Mouse (Mus musculus): ENCODE results near the gene Wdr74. TPM values are rescaled to one million over a fixed set of nuclear protein-coding genes. Genes with fewer than 3 reads are reported as not detected.

Wdr74 gene
- total and polyA plus RNA-seq, 2 experiments from 2014 or later, result 36.6 to 45.8 TPM

GRCm38 (mm10) chr19:8786008-8786781 is 50.6 kb downstream of the Wdr74 start, which contains the start of gene Taf6l:
Gene Taf6l (minus strand): TSS chr19:8786417.
- ATAC-seq (ENCODE audit: insufficient read depth, low read depth), result peak; percentile 99
- Histone ChIP-seq H3K27me3 (ENCODE audit: control insufficient read depth, insufficient read depth, low read length) (no peaks in the 10 kb centered on the region), H3K36me3 (replicated peaks; ENCODE audit: control insufficient read depth, insufficient read depth, low read length) (peaks cover 26% of the 10 kb centered on the region), H3K4me1 (ENCODE audit: control insufficient read depth, insufficient read depth) (no peaks in the 10 kb centered on the region; the same call in 1 of the 2 replicates), H3K4me2 (ENCODE audit: low read depth, low read length) (peak within 1 kb of the TSS; percentile 86), H3K4me3 (ENCODE audit: low read depth, low read length) (peak within 1 kb of the TSS; percentile 85), H3K27ac (ENCODE audit: low read depth) (peak within 1 kb of the TSS; percentile 68), H3K9me3 (replicated peaks; ENCODE audit: control insufficient read depth, low read length) (no peaks in the 10 kb centered on the region), H3K9ac (replicated peaks; ENCODE audit: low read depth, low read length) (peak within 1 kb of the TSS; percentile 67)
- peak; percentile 95 for DNase-seq (ENCODE audit: low spot score)
- TF ChIP-seq CTCF (IDR thresholded peaks at IDR 0.05; ENCODE audit: low read depth), result peak; percentile 36
- no peak for TF ChIP-seq EP300 (IDR thresholded peaks at IDR 0.05; ENCODE audit: low read depth)
- 1% methylated on average over 32 of the region's 32 CpGs for whole genome bisulfite sequencing

GRCm38 (mm10) chr19:8788521-8788920 is 52.9 kb downstream of the Wdr74 start:
- WGBS, result 47% methylated on average over 3 of the region's 3 CpGs
- TF ChIP-seq CTCF (IDR thresholded peaks at IDR 0.05; ENCODE audit: low read depth) (no peak), EP300 (IDR thresholded peaks at IDR 0.05; ENCODE audit: low read depth) (no peak)
- no peak overlapping the region for H3K4me3 ChIP-seq (ENCODE audit: low read depth, low read length)
- ATAC-seq (ENCODE audit: insufficient read depth, low read depth) (no peak), DNase-seq (ENCODE audit: low spot score) (no peak)
- H3K9me3 ChIP-seq (replicated peaks; ENCODE audit: control insufficient read depth, low read length), result no peaks in the 10 kb centered on the region
- H3K4me1 ChIP-seq (ENCODE audit: control insufficient read depth, insufficient read depth), result no peaks in the 10 kb centered on the region; the same call in 1 of the 2 replicates
- no peaks in the 10 kb centered on the region for H3K27me3 ChIP-seq (ENCODE audit: control insufficient read depth, insufficient read depth, low read length)
- H3K9ac ChIP-seq (replicated peaks; ENCODE audit: low read depth, low read length), result no peak overlapping the region
- no peak overlapping the region for H3K27ac ChIP-seq (ENCODE audit: low read depth)
- peaks cover 17% of the 10 kb centered on the region for H3K36me3 ChIP-seq (replicated peaks; ENCODE audit: control insufficient read depth, insufficient read depth, low read length)
- H3K4me2 ChIP-seq (ENCODE audit: low read depth, low read length), result no peak overlapping the region

GRCm38 (mm10) chr19:8789171-8789570 is 53.5 kb downstream of the Wdr74 start:
- Histone ChIP-seq H3K27me3 (ENCODE audit: control insufficient read depth, insufficient read depth, low read length) (no peaks in the 10 kb centered on the region), H3K4me2 (ENCODE audit: low read depth, low read length) (no peak overlapping the region), H3K4me1 (ENCODE audit: control insufficient read depth, insufficient read depth) (no peaks in the 10 kb centered on the region; the same call in 1 of the 2 replicates), H3K36me3 (replicated peaks; ENCODE audit: control insufficient read depth, insufficient read depth, low read length) (peaks cover 19% of the 10 kb centered on the region), H3K9ac (replicated peaks; ENCODE audit: low read depth, low read length) (no peak overlapping the region), H3K4me3 (ENCODE audit: low read depth, low read length) (no peak overlapping the region), H3K27ac (ENCODE audit: low read depth) (no peak overlapping the region), H3K9me3 (replicated peaks; ENCODE audit: control insufficient read depth, low read length) (no peaks in the 10 kb centered on the region)
- ATAC-seq (ENCODE audit: insufficient read depth, low read depth) (no peak), DNase-seq (ENCODE audit: low spot score) (no peak)
- TF ChIP-seq CTCF (IDR thresholded peaks at IDR 0.05; ENCODE audit: low read depth) (no peak), EP300 (IDR thresholded peaks at IDR 0.05; ENCODE audit: low read depth) (no peak)
- 52% methylated on average over 1 of the region's 1 CpGs for WGBS

- 74% methylated on average over 7 of the region's 7 CpGs for WGBS
- no peak for TF ChIP-seq EP300 (IDR thresholded peaks at IDR 0.05; ENCODE audit: low read depth)
- DNase-seq (ENCODE audit: low spot score), result no peak
- Histone ChIP-seq H3K4me1 (ENCODE audit: control insufficient read depth, insufficient read depth) (no peaks in the 10 kb centered on the region; the same call in 1 of the 2 replicates), H3K4me2 (ENCODE audit: low read depth, low read length) (no peak overlapping the region), H3K9me3 (replicated peaks; ENCODE audit: control insufficient read depth, low read length) (no peaks in the 10 kb centered on the region), H3K27me3 (ENCODE audit: control insufficient read depth, insufficient read depth, low read length) (no peaks in the 10 kb centered on the region), H3K4me3 (ENCODE audit: low read depth, low read length) (no peak overlapping the region), H3K9ac (replicated peaks; ENCODE audit: low read depth, low read length) (no peak overlapping the region), H3K27ac (ENCODE audit: low read depth) (no peak overlapping the region), H3K36me3 (replicated peaks; ENCODE audit: control insufficient read depth, insufficient read depth, low read length) (peaks cover 29% of the 10 kb centered on the region)
- no peak for ATAC-seq (ENCODE audit: insufficient read depth, low read depth)
These were observed 54.5 kb downstream of the Wdr74 start for GRCm38 (mm10) chr19:8790171-8790570.

Small RNA genes lying within 50 kb of the gene (microRNA-seq; reads per million reads assigned to microRNA genes)
- not detected for gene Mir6992

Other genes with a start within 250 kb of the Wdr74 start
Only the 30 nearest of the 32 such genes appear.
- not detected in 2 replicates for gene Slc22a8, start 144.6 kb upstream of the Wdr74 start, total RNA-seq (2014; rRNA removed; ENCODE audit: low replicate concordance)
- 0.05 and 0.18 TPM in 2 replicates for gene Slc22a8, start 144.6 kb upstream of the Wdr74 start, polyA plus RNA-seq (2015; fragmentation: Nextera tagmentation; extraction: Ambion mirVana)
- 0.04 TPM in 1 of 2 replicates, not detected in the other for gene Slc22a6, start 117.8 kb upstream of the Wdr74 start, total RNA-seq (2014; rRNA removed; ENCODE audit: low replicate concordance)
- not detected in 2 replicates for gene Slc22a6, start 117.8 kb upstream of the Wdr74 start, polyA plus RNA-seq (2015; fragmentation: Nextera tagmentation; extraction: Ambion mirVana)
- not detected in 2 replicates for gene Chrm1, start 72.0 kb upstream of the Wdr74 start, total RNA-seq (2014; rRNA removed; ENCODE audit: low replicate concordance)
- gene Chrm1, start 72.0 kb upstream of the Wdr74 start, polyA plus RNA-seq (2015; fragmentation: Nextera tagmentation; extraction: Ambion mirVana), result 0.05 TPM in 1 of 2 replicates, not detected in the other
- 38.3 and 66.4 TPM in 2 replicates for gene Slc3a2, start 12.5 kb upstream of the Wdr74 start, total RNA-seq (2014; rRNA removed; ENCODE audit: low replicate concordance)
- gene Slc3a2, start 12.5 kb upstream of the Wdr74 start, polyA plus RNA-seq (2015; fragmentation: Nextera tagmentation; extraction: Ambion mirVana), result 40.9 and 41.5 TPM in 2 replicates
- gene 1700092M07Rik, start 4.9 kb downstream of the Wdr74 start, total RNA-seq (2014; rRNA removed; ENCODE audit: low replicate concordance), result not detected in 2 replicates
- 0.38 TPM in 1 of 2 replicates, not detected in the other for gene 1700092M07Rik, start 4.9 kb downstream of the Wdr74 start, polyA plus RNA-seq (2015; fragmentation: Nextera tagmentation; extraction: Ambion mirVana)
- gene Stx5a, start 5.6 kb downstream of the Wdr74 start, total RNA-seq (2014; rRNA removed; ENCODE audit: low replicate concordance), result 104 and 105 TPM in 2 replicates
- gene Stx5a, start 5.6 kb downstream of the Wdr74 start, polyA plus RNA-seq (2015; fragmentation: Nextera tagmentation; extraction: Ambion mirVana), result 57.0 and 63.6 TPM in 2 replicates
- gene Nxf1, start 21.2 kb downstream of the Wdr74 start, total RNA-seq (2014; rRNA removed; ENCODE audit: low replicate concordance), result 42.3 and 46.8 TPM in 2 replicates
- gene Nxf1, start 21.2 kb downstream of the Wdr74 start, polyA plus RNA-seq (2015; fragmentation: Nextera tagmentation; extraction: Ambion mirVana), result 54.8 and 59.2 TPM in 2 replicates
- 283 and 306 TPM in 2 replicates for gene Tmem223, start 35.2 kb downstream of the Wdr74 start, total RNA-seq (2014; rRNA removed; ENCODE audit: low replicate concordance)
- gene Tmem223, start 35.2 kb downstream of the Wdr74 start, polyA plus RNA-seq (2015; fragmentation: Nextera tagmentation; extraction: Ambion mirVana), result 214 and 228 TPM in 2 replicates
- 38.6 and 83.7 TPM in 2 replicates for gene Tmem179b, start 38.6 kb downstream of the Wdr74 start, total RNA-seq (2014; rRNA removed; ENCODE audit: low replicate concordance)
- 46.7 and 49.1 TPM in 2 replicates for gene Tmem179b, start 38.6 kb downstream of the Wdr74 start, polyA plus RNA-seq (2015; fragmentation: Nextera tagmentation; extraction: Ambion mirVana)
- 11.7 and 14.9 TPM in 2 replicates for gene Taf6l, start 50.6 kb downstream of the Wdr74 start, total RNA-seq (2014; rRNA removed; ENCODE audit: low replicate concordance)
- 12.8 and 14.5 TPM in 2 replicates for gene Taf6l, start 50.6 kb downstream of the Wdr74 start, polyA plus RNA-seq (2015; fragmentation: Nextera tagmentation; extraction: Ambion mirVana)
- gene Polr2g, start 62.8 kb downstream of the Wdr74 start, total RNA-seq (2014; rRNA removed; ENCODE audit: low replicate concordance), result 47.7 and 59.8 TPM in 2 replicates
- 143 and 144 TPM in 2 replicates for gene Polr2g, start 62.8 kb downstream of the Wdr74 start, polyA plus RNA-seq (2015; fragmentation: Nextera tagmentation; extraction: Ambion mirVana)
- gene Zbtb3, start 66.7 kb downstream of the Wdr74 start, total RNA-seq (2014; rRNA removed; ENCODE audit: low replicate concordance), result 1.5 and 1.6 TPM in 2 replicates
- 2.7 and 3.1 TPM in 2 replicates for gene Zbtb3, start 66.7 kb downstream of the Wdr74 start, polyA plus RNA-seq (2015; fragmentation: Nextera tagmentation; extraction: Ambion mirVana)
- gene Ttc9c, start 83.5 kb downstream of the Wdr74 start, total RNA-seq (2014; rRNA removed; ENCODE audit: low replicate concordance), result 20.0 and 27.2 TPM in 2 replicates
- 21.1 and 21.4 TPM in 2 replicates for gene Ttc9c, start 83.5 kb downstream of the Wdr74 start, polyA plus RNA-seq (2015; fragmentation: Nextera tagmentation; extraction: Ambion mirVana)
- 7.1 and 12.6 TPM in 2 replicates for gene Hnrnpul2, start 84.2 kb downstream of the Wdr74 start, total RNA-seq (2014; rRNA removed; ENCODE audit: low replicate concordance)
- gene Hnrnpul2, start 84.2 kb downstream of the Wdr74 start, polyA plus RNA-seq (2015; fragmentation: Nextera tagmentation; extraction: Ambion mirVana), result 2.5 and 2.6 TPM in 2 replicates
- 7.0 TPM in 1 of 2 replicates, not detected in the other for gene AC129217.1, start 93.9 kb downstream of the Wdr74 start, total RNA-seq (2014; rRNA removed; ENCODE audit: low replicate concordance)
- gene AC129217.1, start 93.9 kb downstream of the Wdr74 start, polyA plus RNA-seq (2015; fragmentation: Nextera tagmentation; extraction: Ambion mirVana), result not detected in 2 replicates
- gene Bscl2, start 101.6 kb downstream of the Wdr74 start, total RNA-seq (2014; rRNA removed; ENCODE audit: low replicate concordance), result 34.7 and 54.2 TPM in 2 replicates
- gene Bscl2, start 101.6 kb downstream of the Wdr74 start, polyA plus RNA-seq (2015; fragmentation: Nextera tagmentation; extraction: Ambion mirVana), result 32.1 and 33.3 TPM in 2 replicates
- gene Gng3, start 103.4 kb downstream of the Wdr74 start, total RNA-seq (2014; rRNA removed; ENCODE audit: low replicate concordance), result not detected in 2 replicates
- 0.29 and 0.48 TPM in 2 replicates for gene Gng3, start 103.4 kb downstream of the Wdr74 start, polyA plus RNA-seq (2015; fragmentation: Nextera tagmentation; extraction: Ambion mirVana)
- gene Lrrn4cl, start 114.9 kb downstream of the Wdr74 start, total RNA-seq (2014; rRNA removed; ENCODE audit: low replicate concordance), result 5.8 and 8.4 TPM in 2 replicates
- 1.5 and 1.8 TPM in 2 replicates for gene Lrrn4cl, start 114.9 kb downstream of the Wdr74 start, polyA plus RNA-seq (2015; fragmentation: Nextera tagmentation; extraction: Ambion mirVana)
- 58.1 and 100.0 TPM in 2 replicates for gene Ubxn1, start 135.7 kb downstream of the Wdr74 start, total RNA-seq (2014; rRNA removed; ENCODE audit: low replicate concordance)
- gene Ubxn1, start 135.7 kb downstream of the Wdr74 start, polyA plus RNA-seq (2015; fragmentation: Nextera tagmentation; extraction: Ambion mirVana), result 138 and 141 TPM in 2 replicates
- 12.6 and 38.2 TPM in 2 replicates for gene Uqcc3, start 145.1 kb downstream of the Wdr74 start, total RNA-seq (2014; rRNA removed; ENCODE audit: low replicate concordance)
- gene Uqcc3, start 145.1 kb downstream of the Wdr74 start, polyA plus RNA-seq (2015; fragmentation: Nextera tagmentation; extraction: Ambion mirVana), result 91.9 and 102 TPM in 2 replicates
- 0.65 and 1.3 TPM in 2 replicates for gene Lbhd1, start 147.9 kb downstream of the Wdr74 start, total RNA-seq (2014; rRNA removed; ENCODE audit: low replicate concordance)
- gene Lbhd1, start 147.9 kb downstream of the Wdr74 start, polyA plus RNA-seq (2015; fragmentation: Nextera tagmentation; extraction: Ambion mirVana), result 30.3 and 31.2 TPM in 2 replicates
- not detected in 2 replicates for gene Gm49403, start 148.1 kb downstream of the Wdr74 start, total RNA-seq (2014; rRNA removed; ENCODE audit: low replicate concordance)
- gene Gm49403, start 148.1 kb downstream of the Wdr74 start, polyA plus RNA-seq (2015; fragmentation: Nextera tagmentation; extraction: Ambion mirVana), result not detected in 2 replicates
- gene 1810009A15Rik, start 153.0 kb downstream of the Wdr74 start, total RNA-seq (2014; rRNA removed; ENCODE audit: low replicate concordance), result 28.4 and 31.4 TPM in 2 replicates
- 37.3 and 40.5 TPM in 2 replicates for gene 1810009A15Rik, start 153.0 kb downstream of the Wdr74 start, polyA plus RNA-seq (2015; fragmentation: Nextera tagmentation; extraction: Ambion mirVana)
- not detected in 2 replicates for gene Gm49416, start 153.1 kb downstream of the Wdr74 start, total RNA-seq (2014; rRNA removed; ENCODE audit: low replicate concordance)
- not detected in 2 replicates for gene Gm49416, start 153.1 kb downstream of the Wdr74 start, polyA plus RNA-seq (2015; fragmentation: Nextera tagmentation; extraction: Ambion mirVana)
- gene Ints5, start 157.2 kb downstream of the Wdr74 start, total RNA-seq (2014; rRNA removed; ENCODE audit: low replicate concordance), result 25.6 and 32.0 TPM in 2 replicates
- gene Ints5, start 157.2 kb downstream of the Wdr74 start, polyA plus RNA-seq (2015; fragmentation: Nextera tagmentation; extraction: Ambion mirVana), result 12.8 and 14.2 TPM in 2 replicates
- gene Ganab, start 162.2 kb downstream of the Wdr74 start, total RNA-seq (2014; rRNA removed; ENCODE audit: low replicate concordance), result 56.3 and 65.5 TPM in 2 replicates
- 25.6 and 26.4 TPM in 2 replicates for gene Ganab, start 162.2 kb downstream of the Wdr74 start, polyA plus RNA-seq (2015; fragmentation: Nextera tagmentation; extraction: Ambion mirVana)
- gene B3gat3, start 184.5 kb downstream of the Wdr74 start, total RNA-seq (2014; rRNA removed; ENCODE audit: low replicate concordance), result 41.5 and 54.2 TPM in 2 replicates
- 26.8 and 29.1 TPM in 2 replicates for gene B3gat3, start 184.5 kb downstream of the Wdr74 start, polyA plus RNA-seq (2015; fragmentation: Nextera tagmentation; extraction: Ambion mirVana)
- 1.5 and 10.2 TPM in 2 replicates for gene Rom1, start 193.5 kb downstream of the Wdr74 start, total RNA-seq (2014; rRNA removed; ENCODE audit: low replicate concordance)
- 3.2 TPM in 2 replicates for gene Rom1, start 193.5 kb downstream of the Wdr74 start, polyA plus RNA-seq (2015; fragmentation: Nextera tagmentation; extraction: Ambion mirVana)
- gene Eml3, start 193.7 kb downstream of the Wdr74 start, total RNA-seq (2014; rRNA removed; ENCODE audit: low replicate concordance), result 6.7 and 21.0 TPM in 2 replicates
- gene Eml3, start 193.7 kb downstream of the Wdr74 start, polyA plus RNA-seq (2015; fragmentation: Nextera tagmentation; extraction: Ambion mirVana), result 9.6 and 10.1 TPM in 2 replicates
- gene Mta2, start 206.0 kb downstream of the Wdr74 start, total RNA-seq (2014; rRNA removed; ENCODE audit: low replicate concordance), result 55.1 and 57.9 TPM in 2 replicates
- 47.6 and 51.5 TPM in 2 replicates for gene Mta2, start 206.0 kb downstream of the Wdr74 start, polyA plus RNA-seq (2015; fragmentation: Nextera tagmentation; extraction: Ambion mirVana)

All from heart, postnatal 0 days (tissue).